Mouse (Mus musculus) right cerebral cortex, postnatal 36 days (tissue): ENCODE data around the gene Gnas.

Experiments used
- DNase-seq, 2 experiments: peaks; one replicate each; pipeline ENCODE4 v3.0.0; 2022; ENCODE audit warnings: low spot score in 2 of 2, mixed read lengths in 1 of 2

The Gnas gene

GRCm38 (mm10) chr2:174327295-174327981 is 43.3 kb downstream of the Gnas start:
- peak; percentile 72 to 74 for DNase-seq

- no peak for DNase-seq
Measured at GRCm38 (mm10) chr2:174328358-174328905, 44.3 kb downstream of the Gnas start.

- no peak for DNase-seq
Measured at GRCm38 (mm10) chr2:174328926-174329662, 45.0 kb downstream of the Gnas start.

GRCm38 (mm10) chr2:174329663-174330615 is 45.8 kb downstream of the Gnas start:
- DNase-seq: peak; percentile 53 to 54

- DNase-seq: no peak
Measured at GRCm38 (mm10) chr2:174330616-174331191, 46.6 kb downstream of the Gnas start.

GRCm38 (mm10) chr2:174331282-174332030 is 47.3 kb downstream of the Gnas start:
- no peak for DNase-seq

GRCm38 (mm10) chr2:174333239-174333890 is 49.2 kb downstream of the Gnas start:
- no peak for DNase-seq

GRCm38 (mm10) chr2:174334415-174334814 is 50.3 kb downstream of the Gnas start:
- DNase-seq: no peak

GRCm38 (mm10) chr2:174337275-174337674 is 53.2 kb downstream of the Gnas start:
- no peak for DNase-seq

- no peak for DNase-seq
Measured at GRCm38 (mm10) chr2:174339701-174340100, 55.6 kb downstream of the Gnas start.

GRCm38 (mm10) chr2:174340229-174340892 is 56.2 kb downstream of the Gnas start:
- no peak for DNase-seq

- DNase-seq: no peak
Measured at GRCm38 (mm10) chr2:174340893-174341580, 56.9 kb downstream of the Gnas start.

GRCm38 (mm10) chr2:174342793-174343400 is 58.8 kb downstream of the Gnas start:
- DNase-seq: no peak

- DNase-seq: no peak
Measured at GRCm38 (mm10) chr2:174343566-174343965, 59.4 kb downstream of the Gnas start.

GRCm38 (mm10) chr2:174344003-174344655 is 60.0 kb downstream of the Gnas start:
- DNase-seq: peak; percentile 68 to 83

- no peak for DNase-seq
Measured at GRCm38 (mm10) chr2:174344996-174345395, 60.9 kb downstream of the Gnas start.

- no peak for DNase-seq
Measured at GRCm38 (mm10) chr2:174346612-174346998, 62.5 kb downstream of the Gnas start, which contains the start of gene Gm20721. Gene Gm20721 (minus strand): TSS chr2:174346712.
